Mouse (Mus musculus): ENCODE results near the gene Gm5416.
"Not testable (repeated sequence)": the region's sequence is repeated elsewhere in the genome, so short reads cannot be mapped to it uniquely, and the experiment has no call there.

GRCm38 (mm10) chr16:36260585-36260984, 50.4 kb downstream of the Gm5416 start:
- not testable (repeated sequence) for TF ChIP-seq CHD2 (IDR thresholded peaks at IDR 0.05; ENCODE audit: low read depth, low read length); ZNF384 (IDR thresholded peaks at IDR 0.05; ENCODE audit: low read depth, low read length); HCFC1 (IDR thresholded peaks at IDR 0.05; ENCODE audit: borderline replicate concordance, insufficient read depth, low read length); ZC3H11A (IDR thresholded peaks at IDR 0.05; ENCODE audit: borderline replicate concordance, low read depth, low read length)
